Mouse (Mus musculus) testis, adult 2 months (tissue): ENCODE measurements at regions not wholly inside any gene's neighbourhood (a gene's known extent, or its start where the extent isn't known, plus 50 kb on each side); places are given as distances from the start of the nearest gene placed in this dataset.

Experiments used
- CTCF ChIP-seq: fragments of 200-500 bp; IDR thresholded peaks from 2 replicates; pipeline ENCODE4 v1.5.1; 2012; ENCODE audit warnings: low read depth, mild to moderate bottlenecking, inconsistent platforms, low read length, moderate library complexity; ENCODE audit not compliant: control insufficient read depth, insufficient read depth, insufficient replicate concordance
- POLR2A ChIP-seq: fragments of 200-500 bp; IDR thresholded peaks from 2 replicates; pipeline ENCODE4 v1.6.1; 2012; ENCODE audit warnings: low read depth, mild to moderate bottlenecking, inconsistent platforms, low read length, moderate library complexity; ENCODE audit not compliant: control insufficient read depth

- TF ChIP-seq CTCF (no peak), POLR2A (no peak)
Measured at GRCm38 (mm10) chr4:54893288-54893687, 51.6 kb upstream of the Zfp462 start.
